Mouse (Mus musculus) heart, adult 2 months (tissue): Measurements from ENCODE around the gene Skor1.

Experiments
- CTCF ChIP-seq: fragments of 200-600 bp; IDR thresholded peaks from 2 replicates; pipeline ENCODE4 v1.8.1; 2022; ENCODE audit warnings: antibody characterized with exemption, mild to moderate bottlenecking, moderate library complexity
- POLR2A ChIP-seq: fragments of 200-500 bp; IDR thresholded peaks from 2 replicates; pipeline ENCODE4 v1.6.1; 2011; ENCODE audit warnings: mild to moderate bottlenecking, low read depth, low read length, control low read depth; ENCODE audit not compliant: insufficient read depth

GRCm38 (mm10) chr9:63178296-63178695 lies 29.5 kb upstream of the Skor1 start:
- TF ChIP-seq POLR2A: no peak
- TF ChIP-seq CTCF: no peak
